Mouse (Mus musculus) midbrain, embryonic 14.5 days (tissue): ENCODE data around the gene Igf2bp1. TPM values are rescaled to one million over a fixed set of nuclear protein-coding genes. Genes with fewer than 3 reads are reported as not detected.

Experiments
- ATAC-seq: fragments of 200-750 bp; cut with Nextera tagmentation; 2 replicates; pipeline ENCODE4 v1.8.0; 2017; ENCODE audit warnings: moderate number of reproducible peaks, moderate library complexity; ENCODE audit not compliant: low FRiP score, low TSS enrichment
- DNase-seq: peaks from one replicate; pipeline ENCODE4 v3.0.0-alpha.2; 2015
- H3K27ac ChIP-seq: fragments of 300-500 bp; sonication (generic); replicated peaks from 2 replicates; pipeline ENCODE4 v1.5.1; 2014; ENCODE audit warnings: mild to moderate bottlenecking, low read depth, low read length, moderate library complexity
- H3K27me3 ChIP-seq: fragments of 300-500 bp; sonication (generic); 2 replicates; pipeline ENCODE4 v1.6.1; 2014; ENCODE audit warnings: low read length, control low read depth, mixed read lengths; ENCODE audit not compliant: control insufficient read depth, insufficient read depth
- H3K36me3 ChIP-seq: fragments of 300-500 bp; sonication (generic); 2 replicates; pipeline ENCODE4 v1.6.1; 2014; ENCODE audit warnings: low read length, control low read depth; ENCODE audit not compliant: control insufficient read depth, insufficient read depth
- H3K4me1 ChIP-seq: fragments of 300-500 bp; sonication (generic); 2 replicates; pipeline ENCODE4 v1.6.1; 2014; ENCODE audit warnings: mild to moderate bottlenecking, antibody characterized with exemption, low read length, control low read depth; ENCODE audit not compliant: control insufficient read depth, insufficient read depth
- H3K4me2 ChIP-seq: fragments of 300-500 bp; sonication (generic); 2 replicates; pipeline ENCODE4 v1.6.1; 2014; ENCODE audit warnings: mild to moderate bottlenecking, low read length, moderate library complexity
- H3K4me3 ChIP-seq: fragments of 300-500 bp; sonication (generic); replicated peaks from 2 replicates; pipeline ENCODE4 v1.5.1; 2014; ENCODE audit warnings: low read depth, low read length
- H3K9ac ChIP-seq: fragments of 300-500 bp; sonication (generic); replicated peaks from 2 replicates; pipeline ENCODE4 v1.6.1; 2014; ENCODE audit warnings: mild to moderate bottlenecking, low read length, moderate library complexity
- H3K9me3 ChIP-seq: fragments of 300-500 bp; sonication (generic); 2 replicates; pipeline ENCODE4 v1.6.1; 2016; ENCODE audit warnings: low read length, control low read depth, mixed read lengths; ENCODE audit not compliant: control insufficient read depth
- WGBS: fragments of 180-500 bp; shearing (Covaris S2); extraction: QIAGEN DNeasy Blood & Tissue Kit; methylation state at CpG from one replicate; pipeline ENCODE4 v1.1.7; 2014; 5-methylcytosine and 5-hydroxymethylcytosine counted together
- microRNA-seq: library from miRNA; unstranded; fragments of <30 nt; microRNA quantifications from one replicate; pipeline ENCODE4, GENCODE M21; 2016
- polyA plus RNA-seq: library from polyadenylated mRNA; unstranded; fragments of >200 nt; fragmentation: Nextera tagmentation; extraction: Ambion mirVana; gene quantifications from 2 replicates; pipeline ENCODE4 v1.2.1, GENCODE M21; 2014

Igf2bp1 gene
- polyA plus RNA-seq, 1 experiment from 2014 or later, result 11.1 TPM

DNA sequence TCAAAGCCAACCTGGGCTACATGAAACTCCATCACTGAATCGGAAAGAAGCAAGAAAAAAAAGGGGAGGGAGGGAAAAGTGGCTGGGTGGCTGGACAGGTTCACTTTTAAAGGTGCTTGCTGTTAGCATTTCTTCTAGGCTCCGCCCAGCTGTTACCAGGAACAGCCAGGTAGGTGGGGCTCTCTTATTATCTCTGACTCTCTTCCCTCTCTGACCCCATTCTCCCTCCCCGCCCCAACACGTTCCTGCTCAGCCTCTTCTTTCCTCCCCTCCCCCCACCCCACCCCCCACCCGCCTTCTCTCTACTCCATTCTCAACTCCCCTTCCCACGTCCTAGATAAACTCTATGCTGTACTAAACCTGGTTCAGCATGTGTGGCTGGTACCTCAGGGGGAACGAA is 94.2 kb downstream of the Igf2bp1 start:
- Histone ChIP-seq H3K27me3 (peaks cover 58% of the 10 kb centered on the region), H3K4me3 (no peak overlapping the region), H3K36me3 (no peaks in the 10 kb centered on the region), H3K9ac (no peak overlapping the region), H3K4me1 (peaks cover 15% of the 10 kb centered on the region; the same call in 1 of the 2 replicates), H3K9me3 (no peaks in the 10 kb centered on the region), H3K4me2 (no peak overlapping the region), H3K27ac (no peak overlapping the region)
- WGBS, result 30% methylated on average over 7 of the region's 7 CpGs
- DNase-seq (no peak), ATAC-seq (no peak)

DNA sequence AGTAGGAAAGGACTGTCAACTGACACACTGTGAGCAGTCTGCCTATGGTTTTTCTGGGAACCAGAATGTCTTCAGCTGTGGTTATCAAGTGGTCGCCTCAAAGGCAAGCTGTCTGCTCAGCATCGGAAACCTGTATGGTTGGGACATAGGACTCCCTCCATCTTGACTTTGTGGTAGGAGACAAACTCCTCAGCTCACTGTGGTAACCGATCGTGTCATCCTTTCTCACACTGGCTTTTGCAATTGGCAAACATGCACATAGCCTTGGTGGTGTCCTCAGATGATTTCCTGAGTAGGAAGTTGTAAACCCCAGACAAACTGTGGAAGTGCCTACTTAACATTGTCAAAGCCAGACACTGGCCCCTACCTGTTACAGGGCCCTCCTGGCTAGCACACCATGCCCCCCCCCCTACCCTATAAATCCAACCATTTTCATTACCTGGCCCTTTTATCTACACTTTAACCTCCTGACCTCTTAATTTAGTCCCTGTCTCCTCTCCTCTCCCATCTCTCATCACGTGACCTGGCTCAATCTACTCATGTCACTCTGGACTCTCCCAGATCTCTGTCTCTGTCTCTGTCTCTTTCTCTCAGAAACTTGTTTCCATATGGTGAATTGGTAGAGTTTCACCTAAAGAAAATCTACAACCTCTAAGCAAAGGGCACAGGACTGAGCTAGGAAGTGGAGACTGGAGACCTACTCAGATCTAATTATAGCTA is 97.8 kb downstream of the Igf2bp1 start:
- 91% methylated on average over 5 of the region's 5 CpGs for WGBS
- ATAC-seq, result no peak
- Histone ChIP-seq H3K9me3 (no peaks in the 10 kb centered on the region), H3K4me3 (no peak overlapping the region), H3K27me3 (peaks cover 24% of the 10 kb centered on the region), H3K36me3 (no peaks in the 10 kb centered on the region), H3K4me1 (no peaks in the 10 kb centered on the region), H3K4me2 (no peak overlapping the region), H3K27ac (no peak overlapping the region), H3K9ac (no peak overlapping the region)
- no peak for DNase-seq

Small RNAs within 50 kb of the gene (microRNA-seq; reads per million reads assigned to microRNA genes)
- not detected for gene Mir3063

Other genes with a start within 250 kb of the Igf2bp1 start
- 0.33 TPM in 1 of 2 replicates, not detected in the other for gene Phospho1, start 181.4 kb downstream of the Igf2bp1 start, polyA plus RNA-seq
- 1.8 TPM in 2 replicates for gene Gngt2, start 168.7 kb downstream of the Igf2bp1 start, polyA plus RNA-seq
- gene Abi3, start 163.5 kb downstream of the Igf2bp1 start, polyA plus RNA-seq, result 0.26 and 0.64 TPM in 2 replicates
- not detected in 2 replicates for gene B4galnt2, start 91.0 kb downstream of the Igf2bp1 start, polyA plus RNA-seq
- not detected in 2 replicates for gene Gip, start 18.6 kb upstream of the Igf2bp1 start, polyA plus RNA-seq
- 45.3 and 77.5 TPM in 2 replicates for gene Snf8, start 28.9 kb upstream of the Igf2bp1 start, polyA plus RNA-seq
- 32.3 and 32.7 TPM in 2 replicates for gene Ube2z, start 59.4 kb upstream of the Igf2bp1 start, polyA plus RNA-seq
- gene Atp5g1, start 69.7 kb upstream of the Igf2bp1 start, polyA plus RNA-seq, result 679 and 959 TPM in 2 replicates
- not detected in 2 replicates for gene Calcoco2, start 106.0 kb upstream of the Igf2bp1 start, polyA plus RNA-seq
- gene Ttll6, start 127.8 kb upstream of the Igf2bp1 start, polyA plus RNA-seq, result not detected in 2 replicates
- not detected in 2 replicates for gene Hoxb13, start 188.4 kb upstream of the Igf2bp1 start, polyA plus RNA-seq